Mouse (Mus musculus) spleen, postnatal 14 days (tissue): ENCODE results near the gene Dus4l.
"Not testable (repeated sequence)": the region's sequence is repeated elsewhere in the genome, so short reads cannot be mapped to it uniquely, and the experiment has no call there.

ENCODE experiments used
- DNase-seq, 2 experiments: peaks; one replicate each; pipeline ENCODE4 v3.0.0; 2021 to 2022; ENCODE audit warnings: low spot score in 2 of 2

Gene Dus4l

GRCm38 (mm10) chr12:31654197-31654964 is at the start of gene Dus4l, which contains the start of gene Cog5:
Gene Dus4l (minus strand): TSS chr12:31654826.
Gene Cog5 (plus strand): TSS chr12:31654869.
- DNase-seq, result peak; percentile 95 to 98

- DNase-seq, result no peak
Measured at GRCm38 (mm10) chr12:31703904-31704303, 49.3 kb upstream of the Dus4l start.

- DNase-seq, result no peak
Measured at GRCm38 (mm10) chr12:31701411-31701810, 46.8 kb upstream of the Dus4l start.

- no peak for DNase-seq
Measured at GRCm38 (mm10) chr12:31700623-31701347, 46.2 kb upstream of the Dus4l start.

GRCm38 (mm10) chr12:31693278-31693677 is 38.7 kb upstream of the Dus4l start:
- DNase-seq, result no peak

GRCm38 (mm10) chr12:31686679-31687078 is 32.1 kb upstream of the Dus4l start:
- no peak for DNase-seq

GRCm38 (mm10) chr12:31667187-31667586 is 12.6 kb upstream of the Dus4l start:
- no peak for DNase-seq

GRCm38 (mm10) chr12:31665999-31666398 is 11.4 kb upstream of the Dus4l start:
- no peak for DNase-seq

GRCm38 (mm10) chr12:31656841-31657240 is 2.2 kb upstream of the Dus4l start:
- no peak for DNase-seq

GRCm38 (mm10) chr12:31654965-31655477 is 395 bp upstream of the Dus4l start:
- no peak for DNase-seq

GRCm38 (mm10) chr12:31653611-31654010 is 1.0 kb downstream of the Dus4l start:
- DNase-seq, result no peak

- DNase-seq, result no peak
Measured at GRCm38 (mm10) chr12:31635240-31635607, 19.4 kb downstream of the Dus4l start.

GRCm38 (mm10) chr12:31634343-31635239 is 20.0 kb downstream of the Dus4l start, which contains the start of gene Bcap29:
Gene Bcap29 (minus strand): TSS chr12:31634658.
- peak; percentile 60 to 73 for DNase-seq

GRCm38 (mm10) chr12:31633970-31634342 is 20.7 kb downstream of the Dus4l start:
- peak in 1 of 2 experiments; percentile 15 for DNase-seq

GRCm38 (mm10) chr12:31628396-31628795 is 26.2 kb downstream of the Dus4l start:
- not testable (repeated sequence) for DNase-seq

- no peak for DNase-seq
Measured at GRCm38 (mm10) chr12:31625016-31625415, 29.6 kb downstream of the Dus4l start.

- DNase-seq, result no peak
Measured at GRCm38 (mm10) chr12:31620106-31620505, 34.5 kb downstream of the Dus4l start.

- no peak for DNase-seq
Measured at GRCm38 (mm10) chr12:31613353-31613752, 41.3 kb downstream of the Dus4l start.

- DNase-seq, result no peak
Measured at GRCm38 (mm10) chr12:31608138-31608537, 46.5 kb downstream of the Dus4l start.

GRCm38 (mm10) chr12:31604894-31605293 is 49.7 kb downstream of the Dus4l start:
- DNase-seq, result no peak

GRCm38 (mm10) chr12:31603586-31603985 is 51.0 kb downstream of the Dus4l start:
- DNase-seq, result no peak

GRCm38 (mm10) chr12:31594296-31594695 is 60.3 kb downstream of the Dus4l start:
- DNase-seq, result no peak
